Mouse (Mus musculus) megakaryocyte, embryonic 14.5 days (primary cell): ENCODE data around the gene 4930535I16Rik. TPM values are rescaled to one million over a fixed set of nuclear protein-coding genes. Genes with fewer than 3 reads are reported as not detected.

Experiments used
- H3K27me3 ChIP-seq: replicated peaks from 2 replicates; pipeline ENCODE3; 2012; ENCODE audit warnings: inconsistent platforms
- H3K36me3 ChIP-seq: replicated peaks from 2 replicates; pipeline ENCODE3; 2012; ENCODE audit warnings: low read length, inconsistent platforms, mixed read lengths
- H3K4me1 ChIP-seq: 2 replicates; pipeline ENCODE4 v1.6.1; 2012; ENCODE audit warnings: inconsistent platforms
- H3K4me3 ChIP-seq: replicated peaks from 2 replicates; pipeline ENCODE3; 2012; ENCODE audit warnings: moderate library complexity, mild to moderate bottlenecking, inconsistent platforms
- H3K9me3 ChIP-seq: 2 replicates; pipeline ENCODE4 v1.6.1; 2012; ENCODE audit warnings: inconsistent platforms
- FLI1 ChIP-seq: IDR thresholded peaks from 2 replicates; pipeline ENCODE4 v1.6.1; 2012; ENCODE audit warnings: low read length, inconsistent platforms, mixed read lengths
- GATA1 ChIP-seq: IDR thresholded peaks from 3 replicates; pipeline ENCODE4 v1.6.1; 2012; ENCODE audit warnings: mixed read lengths, low read length, inconsistent platforms, borderline replicate concordance
- polyA plus RNA-seq: library from polyadenylated mRNA; stranded (reverse); fragments of >175 nt; gene quantifications from 2 replicates; pipeline ENCODE4 v1.2.3, GENCODE M21; 2012; ENCODE audit warnings: low replicate concordance; ENCODE audit not compliant: insufficient read depth

Gene 4930535I16Rik
- polyA plus RNA-seq, result not detected in 2 replicates

- no peaks in the 10 kb centered on the region for H3K9me3 ChIP-seq
- peaks cover 49% of the 10 kb centered on the region for H3K4me1 ChIP-seq
- H3K27me3 ChIP-seq, result no peaks in the 10 kb centered on the region
- peak within 1 kb of the TSS; percentile 100 for H3K4me3 ChIP-seq
- H3K36me3 ChIP-seq, result peaks cover 57% of the 10 kb centered on the region
- TF ChIP-seq FLI1 (no peak), GATA1 (no peak)
These were observed at the start of gene 4930535I16Rik for GRCm38 (mm10) chr4:123917548-123918140. 4930535I16Rik (minus strand) TSS chr4:123918022.

- TF ChIP-seq FLI1, result no peak
- TF ChIP-seq GATA1, result no peak
- no peaks in the 10 kb centered on the region for H3K36me3 ChIP-seq
- no peaks in the 10 kb centered on the region; the same call in 1 of the 2 replicates for H3K4me1 ChIP-seq
- no peaks in the 10 kb centered on the region for H3K9me3 ChIP-seq
- H3K4me3 ChIP-seq, result no peak overlapping the region
- peaks cover 37% of the 10 kb centered on the region for H3K27me3 ChIP-seq
These were observed 44.9 kb upstream of the 4930535I16Rik start for GRCm38 (mm10) chr4:123962721-123963120.

GRCm38 (mm10) chr4:123960955-123961354, 43.1 kb upstream of the 4930535I16Rik start:
- H3K4me3 ChIP-seq, result no peak overlapping the region
- no peaks in the 10 kb centered on the region for H3K9me3 ChIP-seq
- TF ChIP-seq FLI1 (no peak), GATA1 (no peak)
- no peaks in the 10 kb centered on the region for H3K36me3 ChIP-seq
- peaks cover 51% of the 10 kb centered on the region for H3K27me3 ChIP-seq
- H3K4me1 ChIP-seq, result peaks cover 7% of the 10 kb centered on the region

GRCm38 (mm10) chr4:123957891-123958290, 40.1 kb upstream of the 4930535I16Rik start:
- Histone ChIP-seq H3K36me3 (no peaks in the 10 kb centered on the region), H3K27me3 (peaks cover 53% of the 10 kb centered on the region), H3K4me3 (no peak overlapping the region), H3K4me1 (peaks cover 7% of the 10 kb centered on the region), H3K9me3 (no peaks in the 10 kb centered on the region)
- TF ChIP-seq FLI1 (no peak), GATA1 (no peak)

GRCm38 (mm10) chr4:123957492-123957808, 39.6 kb upstream of the 4930535I16Rik start:
- H3K36me3 ChIP-seq, result no peaks in the 10 kb centered on the region
- peak overlapping the region; percentile 57 for H3K4me3 ChIP-seq
- H3K4me1 ChIP-seq, result peaks cover 7% of the 10 kb centered on the region
- no peaks in the 10 kb centered on the region for H3K9me3 ChIP-seq
- TF ChIP-seq GATA1 (no peak), FLI1 (no peak)
- peaks cover 54% of the 10 kb centered on the region for H3K27me3 ChIP-seq

- H3K9me3 ChIP-seq, result no peaks in the 10 kb centered on the region
- H3K4me1 ChIP-seq, result peaks cover 11% of the 10 kb centered on the region
- TF ChIP-seq FLI1 (no peak), GATA1 (no peak)
- H3K36me3 ChIP-seq, result no peaks in the 10 kb centered on the region
- peak overlapping the region; percentile 57 for H3K4me3 ChIP-seq
- H3K27me3 ChIP-seq, result peaks cover 54% of the 10 kb centered on the region
These were observed 39.1 kb upstream of the 4930535I16Rik start for GRCm38 (mm10) chr4:123956703-123957491.

GRCm38 (mm10) chr4:123952059-123952458, 34.2 kb upstream of the 4930535I16Rik start:
- H3K4me1 ChIP-seq, result peaks cover 11% of the 10 kb centered on the region
- no peaks in the 10 kb centered on the region for H3K36me3 ChIP-seq
- H3K27me3 ChIP-seq, result peaks cover 49% of the 10 kb centered on the region
- peak overlapping the region; percentile 76 for H3K4me3 ChIP-seq
- H3K9me3 ChIP-seq, result no peaks in the 10 kb centered on the region
- TF ChIP-seq GATA1 (no peak), FLI1 (no peak)

- peaks cover 17% of the 10 kb centered on the region for H3K4me1 ChIP-seq
- H3K9me3 ChIP-seq, result no peaks in the 10 kb centered on the region
- no peaks in the 10 kb centered on the region for H3K36me3 ChIP-seq
- peaks cover 50% of the 10 kb centered on the region for H3K27me3 ChIP-seq
- TF ChIP-seq FLI1, result no peak
- no peak for TF ChIP-seq GATA1
- H3K4me3 ChIP-seq, result no peak overlapping the region
These were observed 31.8 kb upstream of the 4930535I16Rik start for GRCm38 (mm10) chr4:123949649-123950048.

- Histone ChIP-seq H3K36me3 (no peaks in the 10 kb centered on the region), H3K27me3 (peaks cover 45% of the 10 kb centered on the region), H3K9me3 (no peaks in the 10 kb centered on the region), H3K4me1 (peaks cover 17% of the 10 kb centered on the region), H3K4me3 (no peak overlapping the region)
- TF ChIP-seq FLI1 (no peak), GATA1 (no peak)
These were observed 31.1 kb upstream of the 4930535I16Rik start for GRCm38 (mm10) chr4:123948901-123949300.

GRCm38 (mm10) chr4:123947149-123947548, 29.3 kb upstream of the 4930535I16Rik start:
- no peak overlapping the region for H3K4me3 ChIP-seq
- TF ChIP-seq FLI1 (no peak), GATA1 (no peak)
- H3K9me3 ChIP-seq, result no peaks in the 10 kb centered on the region
- H3K36me3 ChIP-seq, result no peaks in the 10 kb centered on the region
- peaks cover 44% of the 10 kb centered on the region for H3K27me3 ChIP-seq
- H3K4me1 ChIP-seq, result peaks cover 16% of the 10 kb centered on the region
